Mouse (Mus musculus) embryonic facial prominence, embryonic 10.5 days (tissue): Measurements from ENCODE around the gene Sgsm2. TPM values are rescaled to one million over a fixed set of nuclear protein-coding genes. Genes with fewer than 3 reads are reported as not detected.

ENCODE experiments used
- DNase-seq: peaks from one replicate; pipeline ENCODE4 v3.0.0-alpha.2; 2017; ENCODE audit warnings: low spot score
- H3K27ac ChIP-seq: fragments of 300-500 bp; sonication (generic); replicated peaks from 2 replicates; pipeline ENCODE4 v1.5.1; 2016; ENCODE audit warnings: mild to moderate bottlenecking
- H3K27me3 ChIP-seq: fragments of 300-500 bp; sonication (generic); replicated peaks from 2 replicates; pipeline ENCODE4 v1.6.1; 2016; ENCODE audit warnings: low read depth, mild to moderate bottlenecking; ENCODE audit not compliant: poor library complexity, severe bottlenecking
- H3K36me3 ChIP-seq: fragments of 300-500 bp; sonication (generic); replicated peaks from 2 replicates; pipeline ENCODE4 v1.6.1; 2016; ENCODE audit warnings: mild to moderate bottlenecking, moderate library complexity
- H3K4me1 ChIP-seq: fragments of 300-500 bp; sonication (generic); 2 replicates; pipeline ENCODE4 v1.6.1; 2016
- H3K4me3 ChIP-seq: fragments of 300-500 bp; sonication (generic); 2 replicates; pipeline ENCODE4 v1.5.1; 2016; ENCODE audit warnings: mild to moderate bottlenecking, moderate library complexity
- H3K9me3 ChIP-seq: fragments of 300-500 bp; sonication (generic); 2 replicates; pipeline ENCODE4 v1.6.1; 2016; ENCODE audit warnings: mild to moderate bottlenecking
- WGBS: fragments of 180-500 bp; shearing (Covaris S2); methylation state at CpG from one replicate; pipeline ENCODE4 v1.1.7; 2016; 5-methylcytosine and 5-hydroxymethylcytosine counted together
- polyA plus RNA-seq: library from polyadenylated mRNA; unstranded; fragments of >200 nt; fragmentation: Nextera tagmentation; extraction: Ambion mirVana; gene quantifications from 2 replicates; pipeline ENCODE4 v1.2.1, GENCODE M21; 2016

The Sgsm2 gene
- polyA plus RNA-seq, 1 experiment from 2014 or later, result 4.4 TPM

DNA sequence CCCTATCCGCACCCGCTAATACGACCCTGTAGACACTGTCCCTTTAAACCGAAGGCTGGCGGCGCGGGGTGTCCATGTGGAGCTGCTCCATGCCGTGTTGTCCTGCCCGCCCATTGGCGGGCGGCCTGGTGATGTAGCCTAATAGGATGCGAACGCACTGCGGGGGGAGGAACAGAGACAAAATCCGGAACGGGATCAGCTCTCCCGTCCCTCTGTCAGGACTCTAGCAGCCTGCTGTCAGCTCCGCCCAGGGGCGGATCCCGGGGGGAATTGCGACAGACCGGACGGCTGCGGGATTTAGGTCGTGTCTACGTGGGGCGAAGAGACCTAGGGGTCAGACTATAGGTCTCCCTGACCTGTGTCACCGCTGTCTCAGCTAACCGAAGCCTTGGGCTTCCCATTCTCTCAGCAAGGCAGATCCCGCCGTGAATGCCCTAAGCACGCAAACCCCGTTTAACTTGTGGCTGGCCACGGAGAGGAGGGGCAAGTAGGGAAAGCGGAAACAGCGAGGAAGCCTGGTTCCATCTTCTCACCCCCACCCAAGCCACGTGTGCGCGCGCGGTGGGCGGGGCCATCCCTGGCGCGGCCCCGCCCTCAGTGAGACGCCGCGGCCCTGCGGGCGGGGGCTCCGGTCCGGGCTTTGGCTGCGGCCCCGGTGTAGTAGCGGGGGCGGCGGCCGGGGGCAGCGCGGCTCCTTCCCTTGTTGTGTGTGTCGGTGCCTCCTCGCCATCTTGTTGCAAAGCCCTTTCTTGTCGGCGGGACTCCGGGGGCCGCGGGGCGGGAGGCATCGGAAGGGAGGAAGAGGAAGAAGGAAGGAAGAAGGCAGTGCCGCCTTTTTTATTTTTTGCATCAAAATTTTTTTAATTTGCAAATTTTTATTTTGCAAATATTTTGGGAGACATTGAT is 66.4 kb downstream of the Sgsm2 start, which contains the start of gene Mnt:
Mnt (plus strand) TSS at position 665 of the 906 bp plus-strand sequence.
- WGBS, result under 1% methylated on average over 70 of the region's 70 CpGs
- H3K9me3 ChIP-seq, result no peaks in the 10 kb centered on the region
- H3K4me3 ChIP-seq, result peak within 1 kb of the TSS; percentile 91
- peak within 1 kb of the TSS; percentile 90 for H3K27ac ChIP-seq
- H3K4me1 ChIP-seq, result peaks cover 64% of the 10 kb centered on the region
- peak; percentile 97 for DNase-seq
- 0 out of 2 replicates have a peak, but pooled peaks cover 6% of the 10 kb centered on the region for H3K36me3 ChIP-seq
- H3K27me3 ChIP-seq, result peaks cover 12% of the 10 kb centered on the region; the same call in 1 of the 2 replicates

DNA sequence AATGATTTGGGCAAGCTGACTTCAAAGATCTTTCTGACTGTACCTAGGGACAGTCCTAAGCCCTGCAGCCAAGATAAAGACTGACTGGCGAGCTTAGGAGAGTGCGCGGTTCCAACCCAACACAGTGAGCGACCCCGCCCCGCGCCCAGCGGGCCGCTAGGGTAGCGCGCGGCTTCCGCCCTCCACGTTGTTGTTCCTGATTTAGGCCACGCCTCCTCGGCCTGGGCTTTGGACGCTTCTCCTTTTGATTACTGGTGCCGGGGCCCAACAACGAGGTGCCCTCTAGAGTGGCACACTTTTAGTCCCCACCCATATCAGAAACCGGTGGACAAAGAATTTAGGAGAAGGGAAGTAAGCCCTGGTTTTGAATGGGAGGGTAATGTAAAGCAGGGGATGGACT is 67.0 kb downstream of the Sgsm2 start:
- peaks cover 12% of the 10 kb centered on the region; the same call in 1 of the 2 replicates for H3K27me3 ChIP-seq
- H3K9me3 ChIP-seq, result no peaks in the 10 kb centered on the region
- under 1% methylated on average over 20 of the region's 20 CpGs for WGBS
- peaks cover 60% of the 10 kb centered on the region for H3K4me1 ChIP-seq
- peak overlapping the region; percentile 91 for H3K4me3 ChIP-seq
- peak; percentile 88 for DNase-seq
- 0 out of 2 replicates have a peak, but pooled peaks cover 6% of the 10 kb centered on the region for H3K36me3 ChIP-seq
- peak overlapping the region; percentile 90 for H3K27ac ChIP-seq

DNA sequence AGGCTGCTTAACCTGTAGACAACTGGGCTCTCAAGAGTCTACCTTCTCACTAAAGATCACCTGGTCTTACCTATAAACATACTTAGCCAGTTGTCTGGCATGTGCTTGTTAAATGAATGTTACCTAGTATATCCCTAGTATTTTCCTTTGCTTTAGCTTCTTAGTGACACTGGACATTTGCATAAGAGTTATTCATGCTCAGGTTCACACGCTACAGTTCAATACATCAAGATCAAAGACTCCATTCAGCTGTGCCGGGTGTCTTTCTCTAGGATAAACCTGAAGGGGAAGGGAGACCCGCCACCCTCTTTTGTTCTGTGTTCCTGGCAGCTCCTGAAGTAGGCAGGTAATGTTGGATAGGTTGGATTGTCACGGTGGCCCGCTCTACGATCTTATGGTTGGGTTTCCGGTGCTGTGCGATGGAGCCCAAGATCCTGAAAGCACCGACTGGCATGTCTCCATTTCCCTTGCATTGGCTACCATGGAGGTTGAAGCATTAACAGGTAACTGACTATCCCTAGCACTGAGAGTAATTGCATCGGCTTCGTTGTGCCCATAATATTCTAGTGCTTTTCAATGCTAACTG is 67.8 kb downstream of the Sgsm2 start:
- peaks cover 12% of the 10 kb centered on the region; the same call in 1 of the 2 replicates for H3K27me3 ChIP-seq
- WGBS, result 12% methylated on average over 11 of the region's 11 CpGs
- H3K27ac ChIP-seq, result no peak overlapping the region
- no peaks in the 10 kb centered on the region for H3K9me3 ChIP-seq
- H3K36me3 ChIP-seq, result 0 out of 2 replicates have a peak, but pooled peaks cover 6% of the 10 kb centered on the region
- H3K4me3 ChIP-seq, result peak overlapping the region; percentile 91
- no peak for DNase-seq
- peaks cover 53% of the 10 kb centered on the region for H3K4me1 ChIP-seq

DNA sequence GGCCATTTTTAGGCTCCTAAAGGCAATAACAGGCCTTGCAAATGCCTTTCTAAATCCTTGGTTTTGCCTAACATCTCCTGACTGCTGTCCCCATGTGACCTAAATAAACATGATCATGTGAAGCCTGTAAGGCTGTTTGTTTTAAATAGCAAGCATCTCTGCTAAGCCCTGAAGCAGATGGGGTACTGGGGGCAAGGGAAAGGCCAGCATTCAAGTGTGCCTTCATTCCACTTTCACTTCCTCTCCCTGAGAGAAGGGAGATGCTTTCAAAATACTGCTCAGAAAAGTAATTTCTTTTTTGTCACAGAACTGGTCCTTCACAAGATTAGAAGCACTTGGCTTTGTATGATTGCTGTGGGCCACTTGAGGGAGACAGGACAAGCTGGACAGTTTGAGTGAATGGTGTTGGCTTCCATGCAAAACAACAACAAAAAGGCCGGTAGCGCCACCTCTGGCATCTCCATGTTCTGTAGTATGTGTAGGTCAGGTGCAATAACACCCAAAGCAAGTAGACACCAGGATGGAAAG is 68.4 kb downstream of the Sgsm2 start:
- Histone ChIP-seq H3K4me3 (peak overlapping the region; percentile 91; the same call in 1 of the 2 replicates), H3K27me3 (peaks cover 12% of the 10 kb centered on the region; the same call in 1 of the 2 replicates), H3K36me3 (peaks cover 7% of the 10 kb centered on the region; the same call in 1 of the 2 replicates), H3K4me1 (peaks cover 47% of the 10 kb centered on the region), H3K27ac (no peak overlapping the region), H3K9me3 (no peaks in the 10 kb centered on the region)
- 32% methylated on average over 2 of the region's 2 CpGs for WGBS
- DNase-seq, result no peak

DNA sequence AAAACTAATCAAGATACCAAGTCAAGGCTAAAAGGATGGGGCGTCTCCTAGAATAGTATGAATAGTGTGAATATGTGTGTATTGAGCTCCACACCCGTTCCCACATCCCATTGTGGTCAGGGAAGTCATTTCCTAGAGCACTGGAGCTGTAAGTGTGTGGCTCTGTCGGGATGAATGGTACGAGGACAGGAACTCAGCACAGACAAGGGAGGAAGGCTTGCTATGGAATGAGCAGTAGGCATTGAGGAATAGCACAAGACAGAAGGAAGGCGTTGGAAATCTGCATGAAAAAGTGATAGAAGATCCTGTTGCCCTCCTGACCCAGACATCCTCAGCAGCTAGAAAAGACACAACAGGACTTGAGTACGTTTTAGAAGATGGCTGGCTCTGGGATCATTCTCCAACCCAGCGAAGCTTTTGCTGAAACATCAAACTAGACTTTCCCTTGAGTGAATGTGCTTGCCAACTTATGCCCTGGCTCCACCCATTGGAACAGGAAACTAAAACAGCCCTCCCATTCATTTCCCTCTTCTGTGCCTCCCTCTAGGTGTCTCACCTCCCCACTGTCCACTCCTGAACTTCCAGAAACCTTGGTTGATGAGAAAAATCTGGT is 69.0 kb downstream of the Sgsm2 start:
- H3K27me3 ChIP-seq, result peaks cover 12% of the 10 kb centered on the region; the same call in 1 of the 2 replicates
- H3K4me1 ChIP-seq, result peaks cover 41% of the 10 kb centered on the region
- no peaks in the 10 kb centered on the region for H3K9me3 ChIP-seq
- WGBS, result 70% methylated on average over 7 of the region's 7 CpGs
- no peak overlapping the region for H3K27ac ChIP-seq
- no peak for DNase-seq
- peaks cover 12% of the 10 kb centered on the region for H3K36me3 ChIP-seq
- no peak overlapping the region for H3K4me3 ChIP-seq

DNA sequence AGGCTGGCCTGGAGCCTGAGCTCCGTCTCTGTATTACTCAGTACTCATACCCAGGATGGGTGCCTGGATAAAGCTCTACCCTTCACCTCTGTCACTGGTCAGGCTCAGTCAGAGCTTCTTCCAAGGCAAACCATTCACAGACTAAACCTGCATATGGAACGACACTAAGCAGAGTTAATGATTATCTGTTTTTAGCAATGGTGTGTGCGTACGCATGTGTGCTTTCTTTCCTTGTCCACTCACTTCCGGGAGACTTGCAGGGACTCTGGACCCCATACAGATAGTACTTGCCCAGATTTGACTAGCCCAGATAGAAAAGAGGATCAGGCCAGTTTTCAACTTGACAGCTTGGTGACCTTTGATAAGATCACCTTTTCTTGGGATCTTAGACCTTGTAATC is 70.2 kb downstream of the Sgsm2 start:
- peaks cover 20% of the 10 kb centered on the region for H3K36me3 ChIP-seq
- no peak for DNase-seq
- no peaks in the 10 kb centered on the region for H3K9me3 ChIP-seq
- H3K4me3 ChIP-seq, result no peak overlapping the region
- peaks cover 31% of the 10 kb centered on the region for H3K4me1 ChIP-seq
- no peak overlapping the region for H3K27ac ChIP-seq
- H3K27me3 ChIP-seq, result peaks cover 12% of the 10 kb centered on the region; the same call in 1 of the 2 replicates
- WGBS, result 93% methylated on average over 5 of the region's 5 CpGs

DNA sequence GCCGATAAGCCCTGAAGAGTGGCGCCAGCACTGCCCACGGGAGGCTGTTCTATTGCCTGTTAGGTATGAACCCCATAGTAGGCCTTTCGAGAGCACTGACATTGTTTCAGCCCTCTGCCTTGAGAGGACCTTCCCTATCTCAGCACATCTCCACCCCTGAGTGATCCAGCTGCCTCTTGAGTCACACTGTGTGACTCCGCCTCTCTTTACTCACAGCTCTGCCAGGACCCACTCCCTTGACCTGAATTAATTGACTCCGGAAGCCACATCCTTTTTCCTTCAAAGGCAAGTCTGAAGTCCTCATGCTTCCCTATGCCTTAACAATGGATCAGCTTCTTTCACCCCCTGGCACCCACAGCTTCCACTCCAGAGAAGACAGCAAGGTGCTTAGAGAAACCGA is 70.7 kb downstream of the Sgsm2 start:
- H3K9me3 ChIP-seq, result no peaks in the 10 kb centered on the region
- H3K4me1 ChIP-seq, result peaks cover 31% of the 10 kb centered on the region
- H3K27ac ChIP-seq, result no peak overlapping the region
- WGBS, result 71% methylated on average over 7 of the region's 7 CpGs
- H3K36me3 ChIP-seq, result peaks cover 22% of the 10 kb centered on the region
- no peak for DNase-seq
- H3K27me3 ChIP-seq, result peaks cover 12% of the 10 kb centered on the region; the same call in 1 of the 2 replicates
- no peak overlapping the region for H3K4me3 ChIP-seq

DNA sequence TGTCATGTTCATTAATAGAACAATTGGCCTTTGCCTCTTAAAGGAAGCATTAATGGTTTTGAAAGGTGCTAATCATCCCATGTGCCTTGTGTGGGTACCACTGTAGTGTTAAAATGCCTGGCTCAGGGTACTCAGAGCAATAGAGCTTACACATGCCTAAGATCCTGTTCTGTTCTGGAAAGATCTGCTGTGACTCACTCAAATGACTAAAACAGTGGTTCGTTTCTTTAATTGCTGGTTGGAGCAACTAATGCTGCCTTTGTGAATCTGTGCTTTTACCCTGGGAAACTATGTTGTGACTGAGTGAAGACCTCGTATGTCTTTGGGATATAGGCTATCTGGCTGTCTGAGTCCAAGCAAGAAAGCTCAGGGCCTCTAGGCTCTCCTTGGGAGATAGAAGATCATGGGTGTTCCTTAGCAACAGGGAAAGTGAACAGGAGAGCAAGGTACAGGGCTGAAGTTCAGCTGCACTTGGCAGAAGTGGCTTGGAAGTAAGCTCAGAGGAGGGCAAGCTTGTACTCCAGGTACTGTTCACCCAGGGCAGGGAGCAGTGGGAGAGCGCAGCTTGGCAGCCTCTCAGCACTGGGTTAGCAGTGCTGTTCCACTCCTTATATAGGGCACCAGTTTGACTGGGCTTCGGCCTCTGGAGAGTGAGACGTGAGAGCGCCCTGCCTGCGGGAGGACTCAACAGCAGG is 74.0 kb downstream of the Sgsm2 start:
- H3K27me3 ChIP-seq, result peaks cover 3% of the 10 kb centered on the region; the same call in 1 of the 2 replicates
- WGBS, result 84% methylated on average over 7 of the region's 7 CpGs
- H3K4me1 ChIP-seq, result peaks cover 5% of the 10 kb centered on the region; the same call in 1 of the 2 replicates
- peaks cover 46% of the 10 kb centered on the region for H3K36me3 ChIP-seq
- H3K4me3 ChIP-seq, result no peak overlapping the region
- no peak overlapping the region for H3K27ac ChIP-seq
- no peak for DNase-seq
- H3K9me3 ChIP-seq, result no peaks in the 10 kb centered on the region

DNA sequence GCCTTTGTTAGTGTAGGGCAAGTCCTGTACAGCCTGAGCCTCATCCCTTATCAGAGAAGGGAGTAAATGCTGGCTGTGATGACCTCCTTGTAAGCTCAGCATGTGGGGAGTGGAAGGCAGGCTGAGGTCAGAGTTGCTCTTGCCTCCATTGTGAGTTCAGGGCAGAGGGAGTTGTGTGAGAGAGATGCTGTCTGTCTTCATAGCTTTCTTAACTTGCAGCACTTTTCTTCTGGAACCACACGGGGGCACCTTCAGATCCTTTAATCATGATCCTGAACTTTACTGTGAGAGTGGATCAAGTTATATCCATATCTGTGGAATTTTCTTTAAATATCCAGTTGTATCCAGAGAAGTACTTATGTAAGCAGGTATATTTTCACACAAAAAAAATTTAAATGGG is 75.4 kb downstream of the Sgsm2 start:
- no peak overlapping the region for H3K4me3 ChIP-seq
- peaks cover 60% of the 10 kb centered on the region for H3K36me3 ChIP-seq
- no peak overlapping the region for H3K27ac ChIP-seq
- 42% methylated on average over 1 of the region's 1 CpGs for WGBS
- H3K9me3 ChIP-seq, result no peaks in the 10 kb centered on the region
- no peak for DNase-seq
- no peaks in the 10 kb centered on the region for H3K27me3 ChIP-seq
- H3K4me1 ChIP-seq, result peaks cover 5% of the 10 kb centered on the region; the same call in 1 of the 2 replicates

DNA sequence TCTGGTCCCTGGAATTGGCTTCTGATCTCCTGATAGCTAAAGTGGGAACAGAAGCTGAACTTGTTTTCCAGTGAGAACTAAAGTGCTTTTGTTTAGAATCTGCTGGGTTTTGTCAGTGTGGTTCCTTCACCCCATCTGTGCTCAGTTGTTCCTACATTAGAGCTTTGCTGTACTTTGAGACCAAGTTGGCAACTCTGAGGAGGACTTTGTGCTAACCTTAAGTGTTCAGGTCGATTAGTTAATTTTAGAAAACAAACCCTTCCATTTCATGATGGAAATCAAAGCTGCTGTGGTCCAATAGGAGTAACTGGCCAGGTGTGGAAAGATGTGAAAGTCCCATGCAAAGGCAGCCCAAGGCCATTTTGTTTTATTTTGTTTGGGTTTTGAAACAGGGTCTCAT is 75.9 kb downstream of the Sgsm2 start:
- H3K4me1 ChIP-seq, result peaks cover 1% of the 10 kb centered on the region; the same call in 1 of the 2 replicates
- DNase-seq, result no peak
- WGBS, result 73% methylated on average over 1 of the region's 1 CpGs
- H3K9me3 ChIP-seq, result no peaks in the 10 kb centered on the region
- H3K27ac ChIP-seq, result no peak overlapping the region
- no peaks in the 10 kb centered on the region for H3K27me3 ChIP-seq
- H3K36me3 ChIP-seq, result peaks cover 62% of the 10 kb centered on the region
- H3K4me3 ChIP-seq, result no peak overlapping the region

DNA sequence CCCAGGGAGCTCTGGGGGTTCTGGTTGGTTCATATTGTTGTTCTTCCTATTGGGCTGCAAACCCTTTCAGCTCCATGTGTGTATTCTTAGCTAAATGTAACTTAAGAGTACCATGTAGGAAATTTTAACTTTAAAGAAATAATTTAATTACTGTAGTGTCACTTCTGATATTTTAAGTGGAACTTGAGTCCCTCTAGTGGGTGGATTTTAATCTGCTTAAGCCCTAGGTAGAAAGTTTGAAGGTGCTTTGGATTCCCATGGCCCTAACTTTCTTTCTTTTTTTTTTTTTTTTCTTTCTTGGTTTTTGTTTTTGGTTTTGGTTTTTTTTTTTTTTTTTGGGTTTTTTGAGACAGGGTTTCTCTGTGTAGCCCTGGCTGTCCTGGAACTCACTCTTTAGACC is 81.1 kb downstream of the Sgsm2 start:
- Histone ChIP-seq H3K9me3 (no peaks in the 10 kb centered on the region), H3K27me3 (no peaks in the 10 kb centered on the region), H3K4me3 (no peak overlapping the region), H3K36me3 (peaks cover 78% of the 10 kb centered on the region), H3K4me1 (no peaks in the 10 kb centered on the region; the same call in 1 of the 2 replicates), H3K27ac (no peak overlapping the region)
- DNase-seq, result no peak
